Comparison of ENCODE assay signal across 26 mouse cellular contexts in the genomic region with DNA sequence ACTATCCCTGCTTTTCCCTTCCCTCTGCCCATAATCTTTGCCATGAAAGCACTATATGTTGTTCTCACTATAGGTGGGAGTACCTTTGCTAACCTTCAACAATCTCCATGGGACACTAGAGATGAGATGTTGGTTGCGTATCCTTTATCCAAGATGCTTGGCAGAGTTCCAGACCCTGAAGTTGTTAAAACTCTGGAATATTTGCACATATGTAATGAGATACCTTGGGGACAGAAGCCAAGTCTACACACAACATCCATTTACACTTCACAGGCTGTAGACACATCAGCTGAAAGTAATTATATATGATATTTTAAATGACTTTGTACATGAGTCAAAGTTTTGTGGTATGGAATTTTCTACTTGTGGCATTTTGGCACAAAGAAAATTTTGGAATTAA.
"Had no signal": no experiment of that assay in that cellular context is flagged by ENCODE, and none has a peak within 500 bp of the region (broad histone marks: within the 10 kb centered on the region; RNA-seq: fewer than 3 reads in every experiment).

No protein-coding gene starts in this region.

- H3K27me3 ChIP-seq: hindbrain, embryonic 12.5 days; intestine, embryonic 15.5 days; liver, embryonic 15.5 days had no signal

- H3K4me1 ChIP-seq: hindbrain, embryonic 12.5 days; intestine, embryonic 15.5 days; liver, embryonic 13.5 days; liver, embryonic 15.5 days had no signal

- DNase-seq: gastrocnemius, postnatal 14 days; gastrocnemius, postnatal 36 days; heart, adult 11 months; heart, adult 2 months; heart, postnatal 10 days; heart, postnatal 4 days; kidney, adult 18-20 months; kidney, adult 8-10 months; kidney, postnatal 10 days; kidney, postnatal 4 days; liver; liver, embryonic 13.5 days had no signal

- H3K9me3 ChIP-seq: heart, embryonic 10.5 days; heart, embryonic 12.5 days; hindbrain, embryonic 10.5 days; hindbrain, embryonic 12.5 days; intestine, embryonic 15.5 days; limb, embryonic 13.5 days; liver, embryonic 13.5 days; liver, embryonic 15.5 days had no signal

- H3K4me3 ChIP-seq: heart, adult 2 months; heart, embryonic 10.5 days; heart, embryonic 12.5 days; hindbrain, embryonic 10.5 days; hindbrain, embryonic 12.5 days; intestine, embryonic 15.5 days; layer of hippocampus, adult 2 months; left cerebral cortex, adult 2 months; limb, embryonic 13.5 days; liver, embryonic 13.5 days; liver, embryonic 15.5 days had no signal

- H3K4me2 ChIP-seq: heart, embryonic 12.5 days; hindbrain, embryonic 12.5 days; hindbrain, embryonic 14.5 days; intestine, embryonic 15.5 days; limb, embryonic 13.5 days; liver, embryonic 11.5 days; liver, embryonic 13.5 days; liver, embryonic 15.5 days had no signal

- H3K9ac ChIP-seq: heart, embryonic 12.5 days; hindbrain, embryonic 12.5 days; hindbrain, embryonic 14.5 days; intestine, embryonic 15.5 days; limb, embryonic 13.5 days; liver, embryonic 13.5 days; liver, embryonic 15.5 days had no signal

- ATAC-seq: hindbrain, embryonic 16.5 days; inflammation-experienced regulatory T-cells, adult 6 months; intestine, embryonic 15.5 days; intestine, postnatal 0 days had no signal

- H3K36me3 ChIP-seq: heart, embryonic 10.5 days; heart, embryonic 12.5 days; hindbrain, embryonic 10.5 days; hindbrain, embryonic 12.5 days; intestine, embryonic 15.5 days; limb, embryonic 13.5 days; liver, embryonic 13.5 days; liver, embryonic 15.5 days had no signal

- H3K27ac ChIP-seq: heart, adult 2 months; heart, embryonic 10.5 days; hindbrain, embryonic 10.5 days; hindbrain, embryonic 12.5 days; hindbrain, embryonic 14.5 days; intestine, embryonic 15.5 days; layer of hippocampus, adult 2 months; left cerebral cortex, adult 2 months; limb, embryonic 13.5 days; liver, embryonic 13.5 days; liver, embryonic 15.5 days had no signal
